Mouse (Mus musculus) cerebellum, adult 9-11 months (tissue): ENCODE measurements around the gene Praf2.
"Not testable (repeated sequence)": the region's sequence is repeated elsewhere in the genome, so short reads cannot be mapped to it uniquely, and the experiment has no call there.

Experiments used
- DNase-seq: peaks from one replicate; pipeline ENCODE4 v3.0.0; 2022

The Praf2 gene

DNA sequence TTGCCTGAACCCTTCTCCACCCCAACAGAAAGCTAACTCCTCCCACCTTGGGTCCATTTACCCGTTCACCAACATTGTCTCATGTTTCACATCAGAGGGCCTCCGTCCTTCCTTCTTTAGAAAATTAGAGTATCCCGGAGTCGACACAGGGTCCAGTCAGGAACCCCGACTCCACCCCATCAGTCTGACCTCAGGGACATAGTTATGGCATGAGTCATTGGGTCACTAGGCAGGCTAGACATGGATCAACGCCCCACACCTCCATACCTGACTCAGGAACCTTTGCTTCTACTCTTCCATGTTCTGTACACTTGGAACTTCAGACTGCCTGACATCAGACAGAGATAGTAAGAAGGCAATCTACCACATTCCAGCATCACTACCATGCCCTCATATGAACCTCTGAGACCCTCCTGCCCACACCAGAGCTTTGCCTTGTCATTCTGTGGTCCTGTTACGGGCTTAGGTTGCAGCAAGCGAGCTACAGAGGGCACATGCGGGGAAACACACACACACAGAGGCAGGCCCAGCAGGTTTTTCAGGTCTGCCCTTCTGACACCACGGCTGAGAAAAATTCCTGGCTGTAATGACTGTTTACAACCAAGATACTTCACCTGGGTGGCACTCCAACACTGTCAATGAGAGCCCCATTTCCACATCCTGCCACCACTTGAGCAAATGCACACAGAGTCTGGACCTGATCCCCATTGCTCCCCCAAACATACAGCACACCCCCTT, 12.0 kb downstream of the Praf2 start:
- no peak for DNase-seq

- DNase-seq = peak; percentile 77
Observed at GRCm38 (mm10) chrX:7741103-7741502, 12.9 kb downstream of the Praf2 start.

- DNase-seq = no peak
Observed at GRCm38 (mm10) chrX:7743470-7743869, 15.2 kb downstream of the Praf2 start.

GRCm38 (mm10) chrX:7744940-7745339, 16.7 kb downstream of the Praf2 start:
- DNase-seq = no peak

DNA sequence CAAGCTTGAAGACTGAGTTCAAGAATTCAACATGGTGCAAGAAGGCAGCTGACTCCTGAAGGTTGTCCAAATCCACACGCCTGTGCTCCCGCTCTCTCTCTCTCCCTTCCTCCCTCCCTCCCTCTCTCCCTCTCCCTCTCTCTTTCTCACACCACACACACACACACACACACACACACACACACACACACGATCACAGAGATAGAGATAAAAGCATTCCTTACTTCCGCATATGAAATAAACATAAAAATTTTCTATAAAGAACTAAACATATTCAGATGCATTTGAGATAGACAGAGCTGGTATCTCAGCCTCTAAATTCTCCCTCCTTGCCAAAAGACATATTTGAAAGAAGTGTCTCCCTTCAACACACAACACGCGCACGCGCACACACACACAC, 17.2 kb downstream of the Praf2 start:
- DNase-seq = no peak

DNA sequence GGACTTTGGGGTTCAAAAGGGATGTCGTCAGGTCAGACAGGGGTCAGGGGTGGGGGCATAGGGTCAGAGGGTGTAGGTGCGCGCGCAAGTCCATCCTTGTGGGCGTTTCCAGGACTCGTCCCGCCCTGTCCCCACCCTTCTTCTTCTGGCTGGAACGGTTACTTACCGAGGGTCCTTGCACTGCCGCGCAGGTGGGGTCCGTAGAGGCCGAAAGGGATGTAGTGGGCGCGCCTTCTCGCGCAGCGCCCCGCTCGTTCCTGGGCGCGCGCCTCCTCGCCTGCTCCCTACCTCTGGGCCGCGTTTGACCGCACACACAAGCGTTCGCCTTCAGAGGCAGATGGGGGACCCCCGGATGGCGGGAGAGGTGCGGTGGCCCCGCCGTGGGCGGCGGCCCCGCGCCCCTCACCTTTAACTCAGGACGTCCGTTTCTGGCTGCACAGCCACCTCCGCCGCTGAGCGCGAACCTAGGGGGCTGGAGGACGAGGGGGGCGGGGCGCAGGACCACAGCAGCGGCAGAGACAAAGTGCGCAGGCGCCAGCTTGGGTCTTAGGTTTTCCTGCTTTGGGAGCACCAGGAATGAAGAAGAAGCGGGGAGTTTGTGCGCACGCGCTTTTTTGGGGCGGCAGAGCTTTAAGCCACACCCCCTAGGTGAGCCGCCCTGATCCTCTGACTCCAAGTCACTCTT, 22.3 kb downstream of the Praf2 start, which contains the start of gene Ccdc120:
TSS of gene Ccdc120 (minus strand) at position 474 of the 685 bp plus-strand sequence.
- DNase-seq = peak; percentile 89

DNA sequence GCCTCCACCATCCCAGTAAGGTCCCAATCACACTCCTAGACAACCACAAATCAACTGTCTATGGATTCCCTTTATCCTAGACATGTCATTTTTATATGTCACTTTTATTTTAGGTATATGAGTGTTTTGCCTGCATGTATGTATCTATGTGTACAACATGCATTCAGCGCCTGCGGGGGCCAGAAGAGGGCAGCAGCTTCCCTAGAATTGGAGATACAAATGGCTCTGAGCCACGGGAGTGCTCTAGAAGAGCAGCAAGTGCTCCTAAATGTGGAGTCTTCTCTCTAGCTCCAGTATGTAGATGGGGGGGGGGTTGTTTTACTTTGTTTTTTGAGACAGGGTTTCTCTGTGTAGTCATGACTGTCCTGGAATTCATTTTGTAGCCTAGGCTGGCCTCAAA, 25.4 kb downstream of the Praf2 start:
- not testable (repeated sequence) for DNase-seq

GRCm38 (mm10) chrX:7762137-7762920, 34.1 kb downstream of the Praf2 start, which contains the start of gene Tfe3:
Tfe3 (plus strand) TSS chrX:7762560.
- DNase-seq = peak; percentile 96

- DNase-seq = no peak
Observed at GRCm38 (mm10) chrX:7762921-7763197, 34.6 kb downstream of the Praf2 start.

DNA sequence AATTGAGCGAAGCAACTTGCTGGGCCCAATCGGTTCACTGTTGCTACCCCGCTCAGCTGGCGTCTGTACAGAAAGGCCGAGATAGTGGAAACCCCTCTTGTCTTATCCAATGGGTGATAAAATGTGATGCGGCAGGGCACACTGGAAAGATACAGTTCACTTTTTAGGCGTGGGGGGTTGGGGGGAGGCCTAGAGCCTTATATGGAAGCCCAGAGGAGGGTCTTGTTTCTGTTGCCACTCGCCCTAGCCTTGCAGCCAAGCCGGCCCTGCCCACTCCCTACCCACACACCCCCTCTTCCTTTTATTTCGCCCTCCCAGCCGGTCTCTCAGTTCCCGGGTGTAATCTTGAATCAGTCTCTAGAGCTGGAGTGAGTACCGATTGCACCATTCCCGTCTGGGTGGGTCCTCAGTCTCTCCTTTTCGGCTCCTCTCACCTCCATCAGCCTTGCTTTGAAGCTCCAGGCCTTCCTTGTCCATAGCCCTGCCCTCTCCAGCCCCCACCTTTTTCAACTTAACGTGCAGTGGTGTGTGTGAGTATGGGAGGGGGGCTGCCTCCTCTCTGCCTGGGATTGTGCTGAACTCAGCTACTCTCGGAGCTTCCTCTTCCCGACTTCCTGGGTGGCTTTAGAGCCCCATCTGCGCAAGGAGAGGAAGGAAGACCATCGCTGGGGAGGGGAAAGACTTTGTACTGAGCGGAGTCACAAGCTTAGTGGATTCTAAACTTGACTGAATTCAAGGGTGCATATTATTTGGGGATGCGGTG, 35.6 kb downstream of the Praf2 start:
- DNase-seq = no peak

DNA sequence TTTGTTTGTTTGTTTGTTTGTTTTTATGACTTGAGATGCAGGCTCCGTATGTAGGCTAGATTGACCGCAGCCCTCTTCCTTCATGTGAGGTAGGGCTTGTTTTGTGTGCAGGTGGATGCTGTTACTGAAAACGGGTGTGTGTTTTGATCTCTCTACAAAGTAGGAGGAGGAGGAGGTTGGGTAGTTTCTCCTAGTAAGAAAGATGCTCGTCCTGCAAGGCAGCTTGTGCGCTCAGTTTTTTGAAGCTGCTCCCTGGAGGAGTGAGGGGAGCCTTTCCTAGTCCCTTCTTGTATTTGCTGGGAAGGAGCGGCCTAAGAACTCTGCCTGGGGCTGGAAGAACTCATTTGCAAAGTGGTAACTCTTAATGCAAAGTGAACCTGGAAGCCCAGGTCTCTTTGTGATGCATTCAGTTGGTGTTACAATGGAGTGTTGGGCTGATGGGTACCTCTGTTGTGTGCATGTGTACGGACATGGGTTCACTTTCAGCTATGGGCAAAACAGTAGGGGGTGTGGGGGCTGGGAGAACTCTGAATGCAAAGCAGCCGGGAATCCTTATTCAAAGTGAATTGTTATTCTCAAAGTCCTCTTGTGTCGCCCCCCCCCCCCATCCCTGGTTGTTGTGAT, 36.5 kb downstream of the Praf2 start:
- DNase-seq = no peak

DNA sequence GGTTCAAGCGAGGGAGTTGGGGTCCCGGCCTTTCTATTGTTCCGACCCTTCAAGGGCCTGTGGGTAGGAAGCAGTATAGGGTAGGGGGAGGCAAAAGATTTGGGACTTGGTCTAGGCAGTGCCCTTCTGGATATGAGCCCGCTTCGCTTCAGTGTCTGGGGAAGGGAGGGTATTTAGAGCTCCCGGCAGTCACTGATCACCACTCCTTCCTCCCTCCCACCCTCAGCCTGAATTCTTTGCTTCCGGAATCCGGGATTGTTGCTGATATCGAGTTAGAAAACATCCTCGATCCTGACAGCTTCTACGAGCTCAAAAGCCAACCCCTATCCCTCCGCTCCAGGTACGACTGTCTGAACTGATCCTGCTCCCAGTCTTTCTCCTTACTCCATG, 37.0 kb downstream of the Praf2 start:
- no peak for DNase-seq

DNA sequence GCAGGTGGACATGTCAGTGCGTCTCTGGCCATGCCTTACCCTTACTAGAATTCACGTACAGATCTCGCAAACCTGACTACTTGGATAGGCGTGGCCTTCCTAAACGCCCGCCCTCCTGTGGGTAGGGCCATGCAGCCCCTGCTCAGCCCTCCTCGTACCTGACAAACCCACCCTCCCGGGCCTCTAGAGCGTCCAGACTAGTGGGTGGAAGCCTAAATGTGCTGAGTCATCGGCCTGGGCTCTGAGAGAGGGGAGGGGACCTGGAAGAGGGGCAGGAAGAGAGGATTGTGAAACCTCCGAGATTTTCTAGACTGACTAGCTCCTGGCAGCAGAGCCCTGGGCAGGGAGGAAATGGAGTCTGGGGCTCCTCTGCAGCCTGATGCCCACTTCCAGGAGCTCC, 37.5 kb downstream of the Praf2 start:
- no peak for DNase-seq

DNA sequence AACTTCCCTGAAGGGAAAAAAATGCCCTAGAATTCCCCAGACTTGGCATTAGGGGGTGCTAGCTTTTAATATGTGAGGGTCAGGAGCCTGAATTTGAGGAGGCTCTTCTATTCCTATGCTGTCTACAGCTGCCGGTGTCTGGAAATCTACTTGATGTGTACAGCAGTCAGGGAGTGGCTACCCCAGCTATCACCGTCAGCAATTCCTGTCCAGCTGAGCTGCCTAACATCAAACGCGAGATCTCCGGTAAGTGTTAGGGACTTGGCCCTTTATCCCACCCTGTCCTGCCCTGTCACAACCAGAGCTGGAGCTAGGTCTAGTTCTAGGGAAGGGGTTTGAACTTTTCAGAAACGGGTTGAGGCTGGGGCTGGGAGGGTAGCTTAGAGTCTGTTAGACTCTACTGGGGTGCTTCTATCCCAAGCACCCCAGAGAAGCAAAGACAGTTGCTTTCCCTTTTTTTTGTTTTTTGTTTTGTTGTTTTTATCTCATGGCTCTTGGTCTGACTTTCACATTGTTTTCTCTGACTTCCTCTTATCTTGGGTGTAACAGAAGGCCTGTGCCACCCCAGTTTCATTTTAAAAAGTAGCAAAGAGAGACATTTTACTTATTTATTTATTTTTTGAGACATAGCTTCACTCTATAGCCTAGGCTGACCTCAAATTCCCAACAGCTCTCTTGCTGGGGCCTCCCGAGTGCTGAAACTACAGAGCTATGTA, 41.2 kb downstream of the Praf2 start:
- no peak for DNase-seq

DNA sequence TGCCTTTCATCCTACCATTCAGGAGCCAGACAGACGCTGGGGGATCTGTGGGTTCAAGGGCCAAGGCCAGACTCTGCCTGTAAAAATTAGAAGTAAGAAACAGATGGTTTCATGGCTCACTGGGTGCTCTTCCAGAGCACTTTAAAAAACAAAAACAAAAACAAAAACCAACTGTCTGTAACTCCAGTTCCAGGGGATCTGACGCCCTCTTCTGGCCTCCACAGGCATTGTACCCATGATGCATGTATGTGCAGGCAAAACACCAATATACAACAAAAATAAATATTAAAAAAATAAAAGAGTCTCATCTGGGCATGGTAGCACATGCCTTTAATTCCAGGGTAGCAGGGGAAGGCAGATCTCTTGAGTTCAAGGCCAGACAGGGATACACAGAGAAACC, 44.5 kb downstream of the Praf2 start:
- no peak for DNase-seq

DNA sequence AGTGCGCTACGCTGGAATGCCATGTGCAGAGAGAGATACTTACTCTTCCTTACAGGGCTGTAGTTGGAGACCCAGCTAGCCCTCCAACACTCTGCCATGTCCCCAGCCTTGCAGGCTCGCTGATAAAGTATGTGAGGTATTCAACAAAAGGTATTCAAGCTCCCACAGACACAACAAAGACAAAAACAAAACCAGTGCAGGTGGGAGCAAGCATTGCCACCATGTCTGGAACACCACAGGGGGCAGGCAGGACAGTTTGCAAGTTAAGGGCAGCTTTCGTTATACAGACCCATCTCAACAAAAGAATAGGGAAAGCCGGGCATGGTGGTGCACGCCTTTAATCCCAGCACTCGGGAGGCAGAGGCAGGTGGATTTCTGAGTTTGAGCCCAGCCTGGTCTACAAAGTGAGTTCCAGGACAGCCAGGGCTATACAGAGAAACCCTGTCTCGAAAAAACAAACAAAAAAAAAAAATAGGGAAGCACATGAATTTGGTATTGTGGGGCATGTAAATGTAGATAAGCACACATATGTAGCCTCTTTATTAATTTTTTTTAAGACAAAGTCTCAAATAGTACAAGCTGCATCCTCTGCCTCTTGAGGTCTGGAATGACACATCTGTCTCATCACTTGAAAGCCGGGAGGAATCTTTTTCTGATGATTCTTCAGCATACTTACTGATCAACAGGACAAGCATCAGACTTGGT, 47.4 kb downstream of the Praf2 start:
- no peak for DNase-seq

DNA sequence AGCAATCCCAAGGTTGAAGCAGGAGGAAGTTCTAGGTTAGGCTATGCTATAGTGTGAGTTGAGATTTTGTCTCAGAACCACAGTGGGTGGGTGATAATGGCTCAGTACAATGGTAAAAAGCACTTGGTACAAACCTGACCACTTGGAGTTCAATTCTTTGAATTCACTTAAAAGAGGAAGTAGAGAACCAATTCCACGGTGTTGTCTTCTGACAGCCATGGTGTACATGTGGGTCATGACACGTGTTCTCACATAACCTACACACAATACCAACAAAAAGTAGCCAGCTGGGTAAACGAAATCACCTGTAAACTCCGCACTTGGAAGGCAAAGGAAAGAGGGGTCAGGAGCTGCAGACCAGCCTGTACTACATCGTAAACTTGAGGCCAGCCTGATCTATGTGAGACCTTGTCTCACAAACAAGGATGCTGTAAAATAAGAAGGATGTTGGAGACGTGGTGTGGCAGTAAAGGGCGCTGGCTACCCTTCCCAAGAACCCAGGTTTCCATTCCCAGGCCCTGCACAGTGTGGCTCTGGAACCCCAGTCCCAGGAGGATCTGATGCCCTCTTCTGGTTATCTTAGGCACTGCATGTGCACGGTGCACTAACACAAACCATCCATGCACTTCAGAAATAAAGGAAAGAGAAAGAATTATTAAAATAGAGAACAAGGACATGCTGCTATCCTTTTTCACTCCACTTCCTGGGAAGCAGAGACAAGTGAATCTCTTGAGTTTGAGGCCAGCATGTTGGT, 48.3 kb downstream of the Praf2 start:
- DNase-seq = peak; percentile 54

DNA sequence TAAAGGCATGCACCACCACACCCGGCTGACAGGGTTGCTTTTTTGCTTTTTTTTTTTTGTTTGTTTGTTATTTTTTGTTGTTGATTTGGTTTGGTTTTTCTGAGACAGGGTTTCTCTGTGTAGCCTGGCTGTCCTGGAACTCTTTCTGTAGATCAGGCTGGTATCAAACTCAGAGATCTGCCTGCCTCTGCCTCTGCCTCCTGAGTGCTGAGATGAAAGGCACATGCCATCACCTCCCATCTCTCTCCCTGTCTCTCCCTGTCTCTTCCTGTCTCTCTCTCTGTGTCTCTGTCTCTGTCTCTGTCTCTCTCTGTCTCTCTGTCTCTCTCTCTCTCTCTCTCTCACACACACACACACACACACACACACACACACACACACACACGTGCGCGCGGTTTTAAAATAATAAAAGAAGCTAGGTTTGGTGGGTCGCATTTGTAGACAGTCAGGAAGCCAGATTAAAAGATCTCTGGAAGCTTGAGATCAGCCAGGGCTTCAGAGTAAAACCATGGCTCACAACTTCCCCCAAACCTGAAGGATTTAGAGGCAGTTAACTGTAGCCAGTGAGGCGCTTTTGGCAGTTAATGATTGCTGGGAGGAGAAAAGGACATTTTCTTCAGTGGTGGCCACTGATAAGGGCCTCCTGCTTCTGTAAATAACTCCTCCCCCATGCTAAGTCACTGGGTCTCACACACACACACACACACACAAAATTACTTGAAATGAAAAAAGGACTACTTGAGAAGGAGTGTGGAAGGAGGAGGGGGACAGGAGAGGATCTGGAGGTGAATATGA, 50.4 kb downstream of the Praf2 start:
- DNase-seq = no peak

DNA sequence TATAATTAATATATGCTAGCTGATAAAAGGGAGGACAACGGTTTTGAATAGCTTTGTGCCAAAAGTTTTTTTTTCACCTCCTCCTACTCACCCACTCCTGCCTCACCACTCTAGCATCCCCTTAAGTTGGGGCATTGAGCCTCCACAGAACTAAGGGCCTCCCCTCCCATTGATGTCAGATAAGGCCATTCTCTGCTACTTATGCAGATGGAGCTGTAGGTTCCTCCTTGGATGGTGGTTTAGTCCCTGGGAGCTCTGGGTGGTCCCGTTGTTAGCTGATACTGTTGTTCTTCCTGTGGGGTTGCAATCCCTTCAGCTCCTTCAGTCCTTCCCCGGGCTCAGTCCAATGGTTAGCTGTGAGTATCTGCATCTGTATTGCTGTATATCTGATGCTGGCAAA, 51.1 kb downstream of the Praf2 start:
- no peak for DNase-seq
